Mouse (Mus musculus): ENCODE data around the gene Ubald2.

- no peak for TF ChIP-seq CTCF (IDR thresholded peaks at IDR 0.05)
- no peak for TF ChIP-seq EP300 (IDR thresholded peaks at IDR 0.05)
Measured at GRCm38 (mm10) chr11:116417054-116417453, 16.8 kb upstream of the Ubald2 start.
